Mouse (Mus musculus) brain, embryonic 18.5 days (tissue): Measurements from ENCODE around the gene BC055324.
"Not testable (repeated sequence)": the region's sequence is repeated elsewhere in the genome, so short reads cannot be mapped to it uniquely, and the experiment has no call there.

Experiments
- DNase-seq: peaks from one replicate; pipeline ENCODE4 v3.0.0-alpha.2; 2012; ENCODE audit warnings: low read depth, low spot score

The BC055324 gene

GRCm38 (mm10) chr1:163994721-163995608, at the start of gene BC055324, which contains the start of gene Mettl18:
TSS of gene BC055324 (minus strand) at chr1:163994796.
TSS of gene Mettl18 (plus strand) at chr1:163994889.
- peak; percentile 80 for DNase-seq

GRCm38 (mm10) chr1:164043549-164043948, 49.0 kb upstream of the BC055324 start:
- no peak for DNase-seq

GRCm38 (mm10) chr1:164040385-164041135, 46.0 kb upstream of the BC055324 start:
- DNase-seq, result no peak

GRCm38 (mm10) chr1:164027416-164027815, 32.8 kb upstream of the BC055324 start:
- DNase-seq, result no peak

GRCm38 (mm10) chr1:164025685-164026084, 31.1 kb upstream of the BC055324 start:
- no peak for DNase-seq

GRCm38 (mm10) chr1:164022106-164022505, 27.5 kb upstream of the BC055324 start:
- not testable (repeated sequence) for DNase-seq

GRCm38 (mm10) chr1:164020746-164021145, 26.1 kb upstream of the BC055324 start:
- not testable (repeated sequence) for DNase-seq

GRCm38 (mm10) chr1:164019789-164020188, 25.2 kb upstream of the BC055324 start:
- DNase-seq, result no peak

- no peak for DNase-seq
These were observed 23.8 kb upstream of the BC055324 start for GRCm38 (mm10) chr1:164018221-164018896.

GRCm38 (mm10) chr1:164014616-164015015, 20.0 kb upstream of the BC055324 start:
- no peak for DNase-seq

- no peak for DNase-seq
These were observed 14.6 kb upstream of the BC055324 start for GRCm38 (mm10) chr1:164009235-164009634.

GRCm38 (mm10) chr1:164004311-164004710, 9.7 kb upstream of the BC055324 start:
- DNase-seq, result no peak

- DNase-seq, result no peak
These were observed 7.3 kb upstream of the BC055324 start for GRCm38 (mm10) chr1:164001831-164002452.

GRCm38 (mm10) chr1:163995609-163995913, 965 bp upstream of the BC055324 start:
- no peak for DNase-seq

- DNase-seq, result no peak
These were observed 349 bp downstream of the BC055324 start for GRCm38 (mm10) chr1:163994173-163994720.

- no peak for DNase-seq
These were observed 2.2 kb downstream of the BC055324 start for GRCm38 (mm10) chr1:163992371-163992770.

GRCm38 (mm10) chr1:163976515-163976914, 18.1 kb downstream of the BC055324 start:
- no peak for DNase-seq

- no peak for DNase-seq
These were observed 19.5 kb downstream of the BC055324 start for GRCm38 (mm10) chr1:163975088-163975487.

- no peak for DNase-seq
These were observed 20.1 kb downstream of the BC055324 start for GRCm38 (mm10) chr1:163974471-163974870.

- DNase-seq, result no peak
These were observed 30.4 kb downstream of the BC055324 start for GRCm38 (mm10) chr1:163964008-163964689.

- DNase-seq, result no peak
These were observed 36.6 kb downstream of the BC055324 start for GRCm38 (mm10) chr1:163958036-163958435.
